Mouse (Mus musculus): ENCODE measurements around the gene Acad12.

DNA sequence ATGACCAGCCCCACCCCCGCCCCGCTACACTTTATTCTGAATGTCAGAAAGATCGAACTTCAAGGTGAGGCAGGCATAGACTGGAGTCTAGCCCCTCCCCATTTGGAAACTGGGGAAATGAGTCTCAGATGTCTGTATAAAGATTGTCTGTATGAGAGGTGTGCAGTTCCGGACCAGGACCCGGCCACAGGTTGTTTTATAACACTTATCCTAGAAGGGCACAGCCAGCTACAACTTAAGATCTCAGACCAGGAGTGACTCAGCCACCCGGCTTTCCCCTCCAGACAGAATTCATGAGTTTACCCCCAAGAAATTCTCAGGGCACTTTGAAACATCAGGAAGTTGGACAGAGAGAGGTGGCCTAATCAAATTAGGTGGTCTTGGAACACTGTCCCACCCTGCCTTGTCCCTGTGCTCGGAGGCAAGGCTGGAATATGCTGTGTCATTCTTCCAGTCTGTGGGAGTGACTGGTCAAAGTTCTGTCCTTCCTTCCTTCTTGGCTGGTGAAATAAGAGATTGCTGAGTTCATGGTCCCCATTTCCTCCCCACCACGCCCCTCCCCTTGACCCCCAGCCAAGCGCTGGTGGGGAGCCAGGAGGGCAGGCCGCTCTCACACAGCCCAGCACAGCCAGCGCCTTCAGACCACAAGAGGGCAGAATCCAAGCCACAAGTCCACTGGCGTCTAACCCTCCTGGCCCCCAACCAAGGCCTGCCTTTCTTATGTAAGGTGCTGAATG is 34.8 kb downstream of the Acad12 start:
- TF ChIP-seq POLR2A (IDR thresholded peaks at IDR 0.05; ENCODE audit: insufficient read depth, low read length) (no peak), EP300 (IDR thresholded peaks at IDR 0.05; ENCODE audit: insufficient read depth, low read depth, low read length) (peak; percentile 65; the same call in 1 of the 2 replicates), CTCF (IDR thresholded peaks at IDR 0.05; ENCODE audit: low read depth, low read length) (peak; percentile 79)
